Mouse (Mus musculus) bone marrow macrophage, adult 2 months (primary cell): Measurements from ENCODE around the gene Sox5. TPM values are rescaled to one million over a fixed set of nuclear protein-coding genes. Genes with fewer than 3 reads are reported as not detected.

Experiments used
- H3K27ac ChIP-seq: 2 replicates; pipeline ENCODE4 v1.5.1; 2012; ENCODE audit warnings: low read depth, low read length; ENCODE audit not compliant: insufficient read depth
- H3K4me1 ChIP-seq: 2 replicates; pipeline ENCODE4 v1.6.1; 2012; ENCODE audit warnings: low read length; ENCODE audit not compliant: control insufficient read depth, insufficient read depth
- H3K4me3 ChIP-seq: 2 replicates; pipeline ENCODE4 v1.5.1; 2012; ENCODE audit warnings: mild to moderate bottlenecking, low read length, moderate library complexity; ENCODE audit not compliant: insufficient read depth
- CTCF ChIP-seq: IDR thresholded peaks from 2 replicates; pipeline ENCODE4 v1.5.1; 2012; ENCODE audit warnings: low read depth, mild to moderate bottlenecking, low read length, moderate library complexity
- POLR2A ChIP-seq: IDR thresholded peaks from 2 replicates; pipeline ENCODE4 v1.6.1; 2012; ENCODE audit warnings: mild to moderate bottlenecking, low read depth, low read length, borderline replicate concordance
- polyA plus RNA-seq: library from polyadenylated mRNA; stranded (reverse); fragments of >200 nt; gene quantifications from 2 replicates; pipeline ENCODE4 v1.2.4, GENCODE M21; 2012; ENCODE audit not compliant: missing spikeins, insufficient read depth, insufficient read length

Sox5 gene
- polyA plus RNA-seq, 1 experiment, result 0.58 TPM

DNA sequence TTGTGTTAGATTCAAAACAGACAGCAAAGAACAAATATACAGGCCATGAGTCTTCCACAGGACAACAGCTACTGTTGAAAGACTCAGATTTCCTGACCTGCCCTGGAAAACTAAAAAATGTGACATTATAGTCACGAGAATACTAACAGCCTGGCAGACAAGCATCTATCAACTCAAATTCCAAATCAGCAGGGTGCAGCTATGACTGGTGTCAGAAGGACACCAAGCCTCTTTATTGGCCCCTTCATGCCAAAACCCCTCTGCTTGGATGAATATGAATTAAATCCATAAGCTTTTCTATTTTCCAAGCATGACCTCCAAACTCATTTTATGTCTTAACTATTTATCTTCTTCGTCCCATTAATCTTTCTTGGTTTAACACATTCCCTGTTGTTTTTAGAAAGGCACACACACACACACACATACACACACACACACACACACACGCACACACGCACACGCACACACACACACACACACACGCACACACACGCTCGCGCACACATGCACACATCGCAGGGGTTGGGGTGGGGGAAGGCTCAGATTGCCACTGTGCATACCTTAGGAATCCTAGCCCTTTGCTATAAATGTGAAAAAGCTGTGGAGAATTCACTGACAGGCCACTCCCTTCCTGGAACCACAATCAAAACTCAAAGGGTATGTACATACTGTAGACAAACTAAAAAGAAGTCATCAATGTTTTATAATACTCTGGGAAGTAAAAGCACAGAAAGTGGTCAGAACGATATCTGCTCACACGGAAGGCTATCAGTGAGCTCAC is 612.9 kb downstream of the Sox5 start:
- no peak for TF ChIP-seq POLR2A
- no peak for TF ChIP-seq CTCF
- Histone ChIP-seq H3K27ac (no peak overlapping the region), H3K4me1 (no peaks in the 10 kb centered on the region), H3K4me3 (no peak overlapping the region)

DNA sequence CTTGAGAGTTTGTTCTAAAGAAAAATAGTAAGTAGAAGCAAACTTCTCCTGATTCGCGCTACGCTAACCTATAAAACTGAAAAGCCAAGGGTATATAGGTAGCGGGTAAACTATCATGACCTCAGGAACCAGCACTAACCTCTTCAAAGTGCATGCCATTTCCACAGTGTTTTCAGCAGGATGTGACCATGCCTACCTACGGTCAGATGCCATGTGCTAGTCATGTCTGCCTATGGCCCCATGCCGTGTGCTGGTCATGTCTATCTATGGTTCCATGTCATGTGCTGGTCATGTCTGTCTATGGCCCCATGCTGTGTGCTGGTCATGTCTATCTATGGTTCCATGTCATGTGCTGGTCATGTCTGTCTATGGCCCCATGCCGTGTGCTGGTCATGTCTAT is 614.7 kb downstream of the Sox5 start:
- no peak overlapping the region for H3K27ac ChIP-seq

DNA sequence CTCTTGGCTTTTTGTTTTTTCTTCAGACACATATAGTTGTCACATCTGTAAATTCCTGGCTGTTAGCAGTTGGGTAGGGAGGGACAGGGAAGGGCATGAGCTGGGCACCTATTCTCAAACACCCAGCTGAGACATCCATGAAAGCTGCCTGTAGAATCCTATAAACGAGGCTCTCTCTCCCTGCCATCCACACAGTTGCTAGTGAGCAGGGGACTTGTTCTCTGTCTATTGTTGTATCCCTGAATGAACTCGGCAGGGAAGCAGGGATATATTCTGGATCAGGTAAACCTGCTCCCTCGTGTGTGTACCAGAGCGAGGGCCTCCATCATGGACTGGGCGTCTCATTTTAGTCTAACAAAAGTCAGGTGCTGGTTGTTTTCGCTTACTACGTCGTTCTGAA is 615.1 kb downstream of the Sox5 start:
- no peak for TF ChIP-seq POLR2A
- no peak for TF ChIP-seq CTCF
- H3K4me3 ChIP-seq, result no peak overlapping the region
- H3K4me1 ChIP-seq, result no peaks in the 10 kb centered on the region
- no peak overlapping the region for H3K27ac ChIP-seq

More for the DNA sequence above, 614.7 kb downstream of the Sox5 start:
- no peaks in the 10 kb centered on the region for H3K4me1 ChIP-seq
- TF ChIP-seq CTCF (no peak), POLR2A (no peak)
- no peak overlapping the region for H3K4me3 ChIP-seq

DNA sequence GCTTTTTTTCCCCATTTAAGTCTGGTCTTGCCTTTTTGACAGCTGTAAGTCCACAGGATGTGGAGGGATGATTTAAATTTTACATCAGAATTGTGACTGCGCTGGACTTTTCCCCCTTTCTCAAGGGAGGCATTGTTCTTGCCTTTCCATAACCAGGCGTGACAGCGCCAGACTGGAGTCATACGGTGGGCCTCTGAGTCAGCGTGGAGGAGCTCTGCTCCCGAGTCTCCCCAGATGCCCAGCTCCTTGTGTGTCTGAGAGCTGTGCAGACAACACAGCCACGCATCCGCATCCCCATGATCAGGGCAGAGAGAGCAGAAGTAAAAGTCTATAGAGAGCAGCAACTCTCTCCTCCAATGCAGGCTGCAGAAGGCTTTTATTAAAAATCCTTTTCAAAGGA is 615.7 kb downstream of the Sox5 start:
- H3K4me1 ChIP-seq, result no peaks in the 10 kb centered on the region
- no peak overlapping the region for H3K27ac ChIP-seq
- no peak for TF ChIP-seq CTCF
- TF ChIP-seq POLR2A, result no peak
- H3K4me3 ChIP-seq, result no peak overlapping the region

DNA sequence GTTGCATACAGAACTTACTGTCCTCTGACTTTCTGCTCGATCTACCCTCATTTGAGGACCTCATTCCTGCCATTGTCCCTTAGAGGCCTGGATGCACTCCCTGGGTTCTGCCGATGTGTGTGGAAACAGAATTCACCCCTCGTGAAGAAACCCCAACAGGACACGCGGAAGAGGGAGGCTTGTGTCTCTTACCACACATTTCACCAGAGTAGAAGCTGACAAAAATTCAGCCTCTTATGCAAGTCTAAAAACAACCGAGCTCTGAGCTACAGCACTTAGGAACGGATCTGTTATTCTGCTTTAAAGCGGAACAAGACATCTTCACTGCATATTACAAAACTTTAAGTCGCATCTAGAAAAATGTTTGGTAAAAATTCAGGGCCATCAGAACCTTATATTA is 618.3 kb downstream of the Sox5 start:
- Histone ChIP-seq H3K4me1 (no peaks in the 10 kb centered on the region), H3K4me3 (no peak overlapping the region), H3K27ac (no peak overlapping the region)
- TF ChIP-seq CTCF (no peak), POLR2A (no peak)

DNA sequence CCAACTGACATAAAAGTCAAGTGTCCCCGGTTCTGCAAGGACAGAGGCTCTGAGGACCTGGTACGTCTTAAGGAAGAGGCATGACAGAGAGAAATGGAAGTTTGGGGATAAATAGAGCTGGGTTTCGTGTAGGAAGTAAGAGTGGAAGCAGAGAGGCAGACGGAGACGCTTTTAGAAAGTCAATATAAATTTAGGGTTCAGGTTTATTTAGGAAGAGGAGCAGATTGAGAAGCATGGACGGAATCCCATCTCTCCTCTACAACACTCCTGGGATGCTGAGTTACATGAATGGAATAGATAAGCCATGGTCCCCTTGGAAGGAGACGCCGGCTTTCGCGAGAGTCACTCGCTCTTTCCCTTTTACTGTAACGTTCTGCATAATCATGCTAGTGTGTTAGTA is 623.1 kb downstream of the Sox5 start:
- Histone ChIP-seq H3K27ac (no peak overlapping the region), H3K4me3 (no peak overlapping the region)
- no peak for TF ChIP-seq CTCF
- no peak for TF ChIP-seq POLR2A

DNA sequence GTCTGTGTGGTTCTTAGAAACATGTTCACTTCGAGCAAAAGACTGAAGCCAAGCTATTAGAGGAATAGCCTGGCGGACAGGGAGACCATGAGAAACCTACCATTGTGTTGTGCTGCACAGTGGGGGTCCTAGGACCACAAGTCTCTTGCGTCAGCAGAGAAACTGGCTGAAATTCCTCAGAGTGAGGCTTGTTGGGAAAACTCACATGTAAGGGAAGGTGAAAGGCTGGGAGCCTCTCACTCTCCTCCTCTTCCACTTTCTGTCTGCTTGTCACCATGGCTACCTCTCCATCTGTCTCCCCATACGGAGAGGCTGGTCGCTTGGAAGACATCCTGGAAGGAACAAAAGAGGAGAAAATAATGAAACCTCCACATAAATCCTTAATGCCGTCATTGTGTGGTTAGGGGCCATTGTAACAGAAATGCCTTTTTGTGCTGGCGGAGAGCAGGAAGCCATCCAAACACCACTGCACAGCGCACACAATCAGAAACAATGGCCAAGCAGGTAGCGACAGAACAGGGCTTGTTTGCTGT is 626.8 kb downstream of the Sox5 start:
- Histone ChIP-seq H3K4me3 (no peak overlapping the region), H3K4me1 (no peaks in the 10 kb centered on the region), H3K27ac (no peak overlapping the region)
- no peak for TF ChIP-seq CTCF
- TF ChIP-seq POLR2A, result no peak

More for the DNA sequence above, 623.1 kb downstream of the Sox5 start:
- H3K4me1 ChIP-seq, result no peaks in the 10 kb centered on the region

DNA sequence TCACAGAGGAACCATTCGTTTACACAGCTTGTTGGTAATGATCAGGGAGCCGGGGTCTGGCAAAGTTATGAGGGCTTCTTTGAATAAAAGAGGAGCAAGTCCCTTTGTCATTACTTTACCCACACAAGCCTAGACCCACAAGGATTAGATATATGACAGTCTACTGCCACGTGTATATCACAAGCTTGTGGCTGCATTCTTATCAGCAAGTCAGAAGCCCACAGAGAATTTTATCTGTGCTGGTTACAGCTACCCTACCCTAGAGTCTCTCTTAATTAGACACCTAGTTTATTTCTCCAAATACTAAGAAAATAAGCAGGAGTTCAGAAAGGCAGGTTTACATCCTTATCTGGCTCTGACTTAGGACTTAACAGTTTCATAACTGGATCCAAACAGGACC is 629.8 kb downstream of the Sox5 start:
- TF ChIP-seq POLR2A (no peak), CTCF (no peak)
- Histone ChIP-seq H3K4me3 (no peak overlapping the region), H3K4me1 (no peaks in the 10 kb centered on the region), H3K27ac (no peak overlapping the region)

DNA sequence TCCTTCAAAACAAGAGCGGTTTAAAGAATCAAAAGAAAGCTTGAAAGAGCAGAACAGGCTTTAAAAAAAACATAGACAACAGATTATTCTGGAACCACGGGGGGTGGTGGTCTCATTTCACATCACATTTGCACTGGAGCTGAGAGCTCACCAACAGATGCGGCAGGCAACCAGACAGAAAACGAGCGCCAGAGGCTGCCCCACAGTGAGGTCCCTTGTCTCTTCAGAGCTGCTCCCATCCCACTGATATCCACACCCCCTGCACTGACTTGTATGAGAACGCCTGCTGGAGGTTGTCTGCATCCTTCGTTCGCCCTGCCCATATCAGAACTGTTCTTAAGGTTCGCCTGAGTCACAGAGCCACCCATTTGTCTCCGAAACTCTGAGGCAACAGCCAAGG is 630.7 kb downstream of the Sox5 start:
- Histone ChIP-seq H3K27ac (no peak overlapping the region), H3K4me3 (no peak overlapping the region), H3K4me1 (no peaks in the 10 kb centered on the region)
- no peak for TF ChIP-seq POLR2A
- no peak for TF ChIP-seq CTCF

DNA sequence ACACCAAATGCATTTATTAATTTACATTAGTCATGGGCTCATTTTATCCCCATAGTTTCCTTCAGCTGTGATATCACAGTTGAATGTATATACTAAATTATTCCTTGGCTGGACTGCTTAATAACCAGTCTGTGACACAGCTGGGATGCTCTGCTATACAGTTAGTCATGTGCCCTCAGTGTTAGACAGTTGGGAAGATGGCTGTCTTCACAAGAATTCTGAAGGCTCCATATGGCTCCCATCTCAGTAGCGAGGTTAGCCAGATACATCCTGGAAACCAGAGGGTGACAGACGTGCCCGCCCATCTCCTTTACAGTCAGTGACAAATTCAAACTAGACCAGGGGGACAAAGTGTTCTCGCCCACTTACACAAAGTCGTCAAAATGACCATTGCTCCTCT is 644.4 kb downstream of the Sox5 start:
- H3K4me3 ChIP-seq, result no peak overlapping the region
- no peak overlapping the region for H3K27ac ChIP-seq
- H3K4me1 ChIP-seq, result no peaks in the 10 kb centered on the region
- TF ChIP-seq CTCF, result no peak
- no peak for TF ChIP-seq POLR2A
